Mouse (Mus musculus): ENCODE measurements around the gene Lrch4.
"Not testable (repeated sequence)": the region's sequence is repeated elsewhere in the genome, so short reads cannot be mapped to it uniquely, and the experiment has no call there.

Gene Lrch4

DNA sequence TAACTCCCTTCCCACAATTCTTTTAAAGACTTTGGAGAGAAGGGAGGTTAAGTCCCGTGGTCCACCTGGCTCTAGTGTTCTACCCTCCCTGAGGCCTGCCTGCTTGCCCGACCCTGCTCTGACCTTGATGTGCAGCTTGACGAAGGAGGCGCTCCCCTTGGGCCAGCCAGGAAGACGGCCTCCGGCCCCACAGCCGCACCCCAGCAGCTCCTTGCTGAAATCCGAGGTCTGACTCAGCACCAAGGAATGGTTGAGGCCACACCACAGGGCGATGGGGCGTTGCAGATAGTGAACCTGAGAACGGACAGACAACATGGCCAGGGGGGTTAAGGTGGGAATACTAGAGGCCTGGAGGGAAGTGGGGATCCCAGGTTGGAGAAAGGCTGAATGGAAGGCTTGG is 15.4 kb upstream of the Lrch4 start, which contains the start of gene Pcolce:
Pcolce (minus strand) TSS at position 235 of the 400 bp plus-strand sequence.
- DNase-seq: peak; percentile 23

DNA sequence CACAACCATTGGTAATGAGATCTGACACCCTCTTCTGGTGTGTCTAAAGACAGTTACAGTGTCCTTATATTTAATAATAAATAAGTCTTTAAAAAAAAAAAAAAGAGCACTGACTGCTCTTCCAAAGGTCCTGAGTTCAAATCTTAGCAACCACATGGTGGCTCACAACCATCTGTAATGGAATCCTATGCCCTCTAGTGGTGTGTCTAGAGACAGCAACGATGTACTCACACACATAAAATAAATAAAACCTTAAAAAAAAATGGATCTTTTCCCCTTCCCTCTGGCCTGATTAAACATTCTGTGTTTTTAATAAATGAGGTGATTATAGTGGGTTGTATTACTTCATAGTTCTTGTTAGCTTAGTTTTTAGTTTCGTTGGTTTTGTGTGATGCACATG is 14.0 kb upstream of the Lrch4 start:
- not testable (repeated sequence) for DNase-seq

DNA sequence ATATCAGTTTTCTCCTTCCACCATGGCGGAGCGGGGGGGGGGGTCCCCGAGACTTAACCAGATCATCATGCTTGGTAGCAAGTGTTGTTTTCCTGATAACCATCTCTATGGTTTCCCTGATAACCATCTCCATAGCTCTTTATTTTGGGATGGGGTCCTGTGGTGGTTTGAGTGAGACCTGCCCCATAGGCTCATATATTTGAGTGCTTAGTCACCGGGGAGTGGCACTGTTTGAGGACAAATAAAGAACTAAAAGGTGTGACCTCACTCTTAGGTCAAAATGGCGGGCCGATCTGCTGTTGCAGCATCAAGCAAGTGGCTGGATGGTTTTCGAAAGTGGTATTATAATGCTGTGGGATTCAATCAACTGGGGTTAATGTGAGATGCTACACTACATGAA is 13.6 kb upstream of the Lrch4 start:
- no peak for DNase-seq

DNA sequence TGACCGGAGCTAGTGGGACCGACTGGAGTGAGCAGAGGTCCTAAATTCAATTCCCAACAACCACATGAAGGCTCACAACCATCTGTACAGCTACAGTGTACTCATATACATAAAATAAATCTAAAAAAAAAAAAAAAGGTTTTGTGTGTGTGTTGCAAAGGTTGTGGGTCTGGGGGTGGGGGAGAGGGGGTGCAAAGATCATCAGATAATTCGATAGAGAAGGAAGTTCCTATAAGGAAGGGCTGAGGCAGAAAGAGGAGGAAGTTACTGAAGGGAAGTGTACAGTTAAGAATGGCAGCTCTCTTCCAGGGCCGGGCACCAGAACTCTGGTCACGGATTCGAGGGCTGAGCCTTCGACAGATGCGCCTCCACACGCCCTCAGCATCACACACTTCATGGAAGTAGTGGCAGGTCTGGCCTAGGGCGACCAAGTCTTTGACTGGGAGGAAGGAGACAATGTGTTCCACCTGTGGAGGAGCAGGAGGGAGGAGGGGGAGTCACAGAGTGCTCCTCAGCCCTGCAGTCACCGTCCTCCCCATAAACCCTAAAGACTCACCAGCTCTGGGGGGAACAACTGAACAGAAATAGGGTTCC is 4.9 kb upstream of the Lrch4 start:
- no peak for DNase-seq

DNA sequence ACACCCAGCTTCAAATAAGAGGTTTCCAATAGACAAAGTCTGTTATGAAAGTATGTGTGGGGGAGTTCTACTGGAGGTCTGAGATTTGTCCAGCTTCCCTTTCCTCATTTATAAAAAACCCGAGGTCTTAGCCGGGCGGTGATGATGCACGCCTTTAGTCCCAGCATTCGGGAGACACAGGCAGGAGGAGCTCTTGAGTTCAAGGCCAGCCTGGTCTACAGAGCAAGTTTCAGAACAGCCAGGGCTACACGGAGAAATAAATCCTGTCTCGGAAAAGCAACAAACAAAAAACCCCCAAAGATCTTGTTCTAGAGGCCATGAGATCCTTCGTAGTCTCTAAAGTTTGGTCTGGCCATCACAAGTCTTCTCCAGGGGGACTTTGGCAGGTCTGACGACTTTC is 930 bp upstream of the Lrch4 start:
- peak; percentile 51 for DNase-seq

DNA sequence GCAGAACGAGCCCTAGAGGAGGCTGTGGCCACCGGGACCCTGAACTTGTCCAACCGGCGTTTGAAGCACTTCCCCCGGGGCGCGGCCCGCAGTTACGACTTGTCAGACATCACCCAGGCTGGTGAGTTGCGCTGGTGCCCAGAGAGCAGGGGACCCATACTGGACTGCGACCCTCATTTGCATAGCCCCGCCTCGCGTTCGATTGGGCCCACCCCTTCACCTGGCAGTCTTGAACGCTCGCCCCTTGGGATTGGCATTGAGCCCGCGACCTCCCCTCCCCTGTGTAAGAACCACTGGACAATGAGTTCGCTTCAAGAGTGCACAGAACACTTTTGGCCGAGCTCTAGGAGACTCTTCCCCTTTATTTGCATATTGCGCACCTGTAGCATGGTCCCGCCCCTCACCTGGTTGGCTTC is 393 bp downstream of the Lrch4 start:
- peak; percentile 82 for DNase-seq

DNA sequence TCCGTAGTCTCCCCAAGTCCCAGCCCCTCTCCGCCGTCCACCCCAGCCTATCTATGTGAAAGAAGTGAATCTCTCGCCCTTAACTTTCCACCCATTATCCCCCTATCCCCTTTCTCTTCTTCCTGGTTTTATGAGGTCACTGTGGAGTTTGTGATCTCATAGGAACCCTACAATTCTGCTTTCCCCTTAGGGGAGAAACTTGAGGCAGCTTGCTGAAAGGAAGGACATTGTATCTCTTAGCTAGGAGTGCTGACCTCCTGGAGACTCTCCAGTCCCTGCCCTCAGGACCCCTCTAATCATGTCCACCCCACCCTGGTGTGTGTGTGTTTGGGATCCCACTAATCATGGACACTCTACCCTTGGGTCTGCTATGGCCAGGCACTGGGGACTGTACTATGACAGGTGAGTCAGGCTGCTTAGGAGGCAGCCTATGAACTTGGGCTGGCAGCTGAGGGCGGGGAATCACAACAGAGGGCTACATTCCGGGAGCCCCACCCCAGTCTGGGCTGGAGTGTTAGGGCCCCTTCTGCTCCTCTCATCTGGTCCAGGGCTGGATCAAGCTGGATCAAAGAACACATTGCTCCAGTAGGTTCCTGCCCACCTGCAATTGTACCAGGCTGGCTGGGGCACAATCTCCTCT is 1.1 kb downstream of the Lrch4 start:
- DNase-seq: no peak

DNA sequence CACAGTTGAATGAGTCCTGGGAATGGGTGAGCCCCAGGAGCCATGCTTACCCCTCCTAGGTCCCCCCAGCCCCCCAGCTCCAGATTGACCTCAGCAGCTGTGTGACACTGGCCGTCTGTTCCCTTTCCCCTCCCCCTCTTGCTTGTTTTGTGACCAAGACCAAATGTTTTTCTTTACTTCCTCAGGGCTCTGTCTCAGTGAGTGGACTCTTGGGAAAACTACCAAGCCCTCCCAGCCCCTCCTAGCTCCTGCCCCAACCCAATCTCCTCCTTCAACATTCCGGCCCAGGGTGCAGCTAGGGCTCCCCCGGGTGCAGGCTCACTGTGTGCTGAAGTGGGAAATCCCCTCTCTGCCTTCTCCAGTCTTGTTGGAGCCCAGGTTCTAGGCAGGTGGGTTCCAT is 1.7 kb downstream of the Lrch4 start:
- DNase-seq: peak; percentile 65

DNA sequence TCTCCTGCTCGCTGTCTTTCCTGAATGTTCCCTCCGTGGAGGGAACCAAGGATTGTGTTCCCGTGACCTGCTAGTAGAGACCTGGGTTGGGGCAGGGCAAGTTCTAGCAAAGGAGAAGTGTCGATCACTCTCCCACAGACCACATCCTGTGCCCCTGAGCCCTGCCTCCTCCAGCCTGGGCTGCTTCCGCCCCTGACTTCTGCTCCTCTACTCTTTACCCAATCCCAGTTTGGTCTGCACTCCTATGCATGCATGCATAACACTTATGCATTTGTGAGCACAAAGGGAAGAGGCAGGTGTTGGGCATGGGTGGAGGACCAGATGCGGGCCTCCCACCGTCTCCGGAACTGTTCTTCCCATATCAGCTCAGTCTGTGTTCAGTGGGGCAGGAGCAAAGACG is 2.2 kb downstream of the Lrch4 start:
- no peak for DNase-seq

DNA sequence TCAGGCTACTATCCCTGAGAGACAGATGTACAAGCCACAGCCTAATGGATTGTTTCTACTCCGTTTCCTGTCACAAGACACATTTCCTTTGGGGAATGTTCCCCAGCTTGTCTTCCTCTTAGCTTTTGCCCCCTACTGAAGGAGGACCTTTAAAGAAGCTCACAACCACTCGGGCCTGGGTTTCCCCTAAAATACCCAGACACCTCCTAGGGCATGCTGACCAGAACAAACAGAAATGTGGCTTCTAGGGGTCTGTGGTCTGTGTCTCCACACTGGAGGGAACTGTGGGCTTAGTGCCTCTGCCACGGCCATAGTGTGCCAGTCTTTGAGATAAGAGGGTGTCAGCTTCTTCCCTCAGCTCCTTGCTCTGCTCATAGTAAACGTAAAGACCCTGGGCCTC is 2.7 kb downstream of the Lrch4 start:
- DNase-seq: no peak

DNA sequence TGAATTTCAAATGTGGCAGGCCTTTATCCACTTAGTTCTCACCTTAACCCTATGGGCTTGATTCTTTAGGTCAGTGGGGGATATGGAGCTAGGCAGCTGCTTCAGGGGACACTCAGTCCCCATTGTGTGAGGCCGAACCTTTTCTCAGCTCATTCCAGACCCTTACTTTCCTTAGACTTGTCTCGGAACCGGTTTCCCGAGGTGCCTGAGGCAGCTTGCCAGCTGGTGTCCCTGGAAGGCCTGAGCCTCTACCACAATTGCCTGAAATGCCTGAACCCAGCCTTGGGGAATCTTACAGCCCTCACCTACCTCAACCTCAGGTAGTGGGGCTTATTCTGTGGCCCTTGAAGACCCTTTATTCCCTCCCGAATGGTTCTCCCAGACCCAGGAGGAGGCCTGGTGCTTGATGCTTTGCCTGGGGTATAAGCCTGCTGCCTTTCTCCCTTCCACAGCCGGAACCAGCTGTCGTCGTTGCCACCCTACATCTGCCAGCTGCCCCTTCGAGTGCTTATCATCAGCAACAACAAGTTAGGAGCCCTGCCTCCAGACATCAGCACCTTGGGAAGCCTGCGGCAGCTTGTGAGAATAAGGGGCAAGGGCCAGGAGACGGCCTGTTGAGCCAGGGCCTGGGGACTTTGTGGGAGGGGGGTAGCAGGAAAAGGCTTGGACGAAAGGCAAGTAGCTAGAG is 4.6 kb downstream of the Lrch4 start:
- DNase-seq: peak; percentile 48

DNA sequence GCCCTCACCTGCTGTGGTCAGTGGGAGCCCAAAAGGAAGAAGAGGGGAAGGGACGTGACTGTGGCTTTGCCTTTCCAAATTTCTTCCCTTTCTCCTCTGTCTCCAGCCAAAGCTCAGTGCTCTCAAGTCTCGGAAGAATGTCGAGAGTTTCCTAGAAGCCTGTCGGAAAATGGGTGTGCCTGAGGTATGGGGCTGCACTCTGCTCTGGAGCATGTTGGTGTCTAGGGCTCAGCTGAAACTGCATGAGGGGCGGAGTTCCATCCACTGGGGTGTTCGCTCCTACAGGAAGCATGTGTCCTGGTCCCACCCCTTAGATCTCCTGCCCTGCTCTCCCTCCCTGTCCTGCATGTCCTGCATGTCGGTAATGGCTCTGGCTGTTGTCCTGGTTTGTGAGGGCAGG is 10.6 kb downstream of the Lrch4 start:
- DNase-seq: no peak

DNA sequence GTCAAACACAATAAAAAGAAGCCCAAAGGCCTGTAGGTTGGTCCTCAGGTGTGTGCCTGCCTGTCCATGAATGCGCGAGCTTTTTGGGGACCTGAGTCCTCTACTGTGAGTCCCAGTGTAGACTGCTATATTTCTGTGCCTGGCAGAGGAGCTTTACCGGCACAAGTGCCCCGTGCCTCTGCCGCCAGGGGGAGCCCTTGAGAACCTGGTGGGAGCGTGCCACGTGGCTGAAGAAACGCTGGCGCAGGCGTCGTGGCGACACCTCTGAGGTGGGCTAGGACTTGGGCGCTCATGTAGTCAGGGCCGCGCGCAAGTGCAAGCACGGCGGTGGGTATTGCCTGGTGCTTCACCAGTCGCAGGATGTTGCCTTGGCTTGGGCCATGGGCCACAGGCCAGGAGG is 12.1 kb downstream of the Lrch4 start, which contains the start of gene Sap25:
Sap25 (plus strand) TSS at position 281 of the 400 bp plus-strand sequence.
- peak; percentile 31 for DNase-seq

DNA sequence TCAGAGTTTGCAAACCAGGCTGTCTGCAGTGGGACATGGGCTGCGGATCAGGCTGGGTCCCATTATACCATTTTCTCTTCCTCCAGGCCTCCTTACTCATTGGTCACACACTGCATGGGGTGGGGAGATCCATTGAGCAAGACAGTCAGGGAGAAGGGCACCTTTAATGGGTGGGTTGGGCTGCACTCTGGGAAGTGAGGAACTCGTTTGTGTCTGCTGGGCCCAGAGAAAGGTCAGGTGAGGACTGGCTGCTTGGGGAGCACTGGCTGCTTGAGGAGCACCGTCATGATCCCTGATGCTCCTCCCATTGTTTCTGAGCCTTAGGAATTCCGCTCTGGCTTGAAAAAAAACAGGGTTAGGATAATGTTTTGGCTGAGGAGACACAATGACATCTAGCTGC is 14.0 kb downstream of the Lrch4 start:
- no peak for DNase-seq

DNA sequence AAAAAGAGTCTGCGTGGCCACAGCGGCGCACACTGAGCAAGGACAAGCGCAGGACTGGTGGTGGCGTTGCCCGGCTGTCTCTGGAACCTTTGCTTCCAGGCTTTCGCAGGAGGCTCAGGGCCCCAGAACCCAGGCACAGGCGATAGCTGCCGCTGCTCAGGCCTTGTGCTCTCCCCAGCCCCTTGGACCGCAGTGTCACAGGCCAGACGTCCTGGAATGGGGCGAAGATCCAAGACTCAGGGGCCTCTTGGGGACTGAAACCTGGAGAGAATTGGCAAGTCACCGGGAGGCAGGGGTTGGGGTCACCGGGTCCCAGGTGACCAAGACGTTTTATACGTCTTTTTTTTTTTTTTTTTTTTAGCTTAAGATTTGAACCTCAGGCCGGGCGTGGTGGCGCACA is 15.6 kb downstream of the Lrch4 start:
- DNase-seq: no peak

DNA sequence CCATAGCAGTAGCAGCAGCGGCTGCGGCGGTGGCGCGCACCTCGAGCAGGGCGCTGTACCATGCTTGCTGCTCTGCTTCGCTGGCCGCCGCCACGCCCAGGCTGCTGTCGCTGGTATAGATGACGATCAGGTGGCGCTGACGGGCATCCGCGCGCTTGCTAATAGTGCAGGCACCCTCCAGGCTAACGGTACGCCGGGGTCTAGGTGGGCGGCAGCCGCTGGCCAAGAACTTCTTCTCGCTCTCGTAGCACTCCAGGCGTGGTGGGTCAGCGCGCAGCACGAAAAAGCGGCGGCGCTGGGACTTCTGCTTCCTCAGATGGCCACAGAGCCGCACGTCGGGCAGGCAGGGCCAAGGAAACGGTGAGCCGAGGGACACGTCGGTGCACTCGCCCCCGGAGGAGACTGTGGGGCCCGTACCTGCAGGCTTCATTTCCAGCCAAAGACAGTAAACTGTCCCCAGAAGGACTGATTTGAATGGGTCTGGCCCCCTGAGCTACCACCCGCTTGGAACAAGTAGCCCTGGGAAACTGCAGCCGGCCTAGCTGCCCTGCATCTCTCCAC is 16.2 kb downstream of the Lrch4 start:
- DNase-seq: peak; percentile 34

DNA sequence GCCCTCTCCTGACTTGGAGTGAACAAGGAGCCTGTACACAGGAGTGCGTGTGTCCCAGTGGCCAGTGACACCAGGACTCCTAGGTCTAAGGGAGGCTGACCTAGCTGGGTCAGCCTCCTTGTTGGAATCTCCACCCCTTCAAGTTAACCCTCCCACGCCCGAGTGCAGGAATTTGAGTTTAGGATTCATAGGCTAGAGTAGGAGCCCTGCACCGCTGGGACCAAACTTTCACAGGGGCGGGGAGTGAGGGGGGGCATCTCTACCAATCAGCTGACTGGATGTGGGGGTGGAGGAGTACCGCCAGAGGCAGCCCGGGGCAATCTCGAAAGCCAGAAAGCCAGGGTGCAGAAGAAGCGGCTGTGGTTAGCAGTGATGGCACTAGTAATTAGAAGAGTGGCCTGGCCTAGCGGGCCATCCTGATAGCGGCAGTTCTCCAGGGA is 16.8 kb downstream of the Lrch4 start, which contains the start of gene Irs3:
Irs3 (minus strand) TSS at position 63 of the 440 bp plus-strand sequence.
- DNase-seq: peak; percentile 47

DNA sequence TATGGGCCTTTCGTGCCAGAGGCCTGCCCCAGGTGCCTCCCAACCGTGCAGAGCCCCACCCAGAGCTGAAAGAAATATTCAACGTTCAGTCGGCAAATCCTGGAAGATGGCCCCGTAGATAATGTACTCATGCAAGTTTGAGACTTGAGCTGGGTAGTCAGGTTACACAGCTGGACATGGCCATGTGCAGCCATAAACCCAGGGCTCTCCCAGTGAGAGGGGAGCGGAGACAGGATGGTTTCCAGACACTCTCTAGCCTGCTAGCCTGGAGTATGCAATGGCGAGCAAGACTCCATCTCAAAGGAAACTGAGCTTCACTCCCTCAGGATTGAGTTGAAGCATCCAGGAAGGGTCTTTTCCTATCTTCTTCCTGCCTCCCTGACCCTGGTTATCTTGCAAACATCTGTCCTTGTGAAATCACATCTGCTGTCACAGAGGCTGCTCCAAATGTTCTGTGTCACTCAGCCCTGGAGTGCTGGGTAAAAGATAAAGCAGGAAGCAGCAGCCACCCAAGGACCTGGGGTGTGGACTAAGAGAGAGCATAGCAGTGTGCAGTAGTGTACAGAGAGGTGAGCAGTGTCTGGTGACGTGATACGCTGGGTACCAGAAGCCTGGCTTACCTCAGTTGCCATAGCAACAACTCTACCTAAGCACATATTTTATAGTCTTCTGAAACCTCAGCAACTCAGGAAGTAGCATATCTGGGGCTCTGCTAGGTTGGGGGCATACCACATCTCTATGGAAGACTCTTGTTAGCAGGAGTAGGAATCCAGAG is 19.1 kb downstream of the Lrch4 start:
- DNase-seq: no peak

DNA sequence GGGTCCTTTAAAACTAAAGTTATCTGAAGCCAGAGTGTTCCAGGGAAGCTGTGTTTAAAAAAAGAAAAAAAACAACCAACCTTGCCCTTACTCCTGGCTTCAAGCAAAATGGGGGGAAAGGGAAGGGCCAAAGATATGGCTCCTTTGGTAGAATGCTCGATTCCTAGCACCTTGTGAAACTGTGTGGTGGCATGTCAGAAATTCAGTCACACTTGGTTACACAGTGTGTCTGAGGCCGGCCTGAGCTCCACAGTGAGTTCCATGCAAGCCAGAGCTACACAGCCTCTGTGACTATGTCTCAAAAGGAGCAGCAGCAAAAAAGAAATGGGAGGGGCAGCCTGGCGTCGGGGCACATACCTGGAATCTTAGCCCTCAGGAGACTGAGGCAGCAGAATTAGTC is 20.3 kb downstream of the Lrch4 start:
- DNase-seq: no peak

DNA sequence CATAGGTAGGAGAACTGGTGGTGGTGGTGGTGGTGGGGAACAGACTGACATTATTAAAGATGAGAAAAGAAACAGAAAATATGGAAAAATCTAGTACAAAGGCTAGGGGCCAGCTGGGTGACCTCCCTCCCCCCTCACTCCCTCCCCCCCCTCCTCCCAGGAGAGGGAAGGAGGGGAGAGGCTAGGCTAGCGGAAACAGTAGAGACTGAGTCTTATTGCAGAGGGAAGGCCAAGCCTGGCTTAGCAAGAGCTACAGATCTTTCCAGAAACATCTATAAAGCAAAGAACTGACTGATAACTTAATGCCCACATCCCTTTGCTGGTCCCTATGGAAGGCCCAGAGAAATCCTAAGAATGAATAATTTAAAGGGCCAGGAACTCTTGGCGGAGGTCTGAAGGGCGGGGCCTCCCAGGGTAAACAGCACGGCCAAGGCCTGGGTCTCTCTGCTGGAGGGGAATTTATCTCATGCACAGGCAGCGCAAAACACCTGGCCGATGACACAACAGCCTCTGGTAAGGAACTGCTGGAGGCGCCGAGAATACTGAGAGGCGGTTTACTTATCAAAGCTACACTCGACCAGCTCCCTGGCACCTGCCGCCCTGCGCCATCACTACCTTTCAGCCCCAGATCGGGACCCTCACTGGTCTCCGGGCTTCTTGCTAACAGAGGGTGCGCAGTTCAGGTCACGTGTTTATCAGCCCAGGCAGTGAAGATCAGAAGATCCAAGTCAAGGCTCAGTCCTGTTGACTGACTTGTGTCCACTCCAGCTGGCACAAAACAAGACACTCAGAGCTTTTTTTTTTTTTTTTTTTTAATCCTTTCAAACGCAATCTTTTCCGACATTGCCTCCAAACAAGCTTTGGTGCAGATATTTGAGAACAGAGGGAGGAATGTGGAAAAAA is 21.0 kb downstream of the Lrch4 start:
- no peak for DNase-seq

DNA sequence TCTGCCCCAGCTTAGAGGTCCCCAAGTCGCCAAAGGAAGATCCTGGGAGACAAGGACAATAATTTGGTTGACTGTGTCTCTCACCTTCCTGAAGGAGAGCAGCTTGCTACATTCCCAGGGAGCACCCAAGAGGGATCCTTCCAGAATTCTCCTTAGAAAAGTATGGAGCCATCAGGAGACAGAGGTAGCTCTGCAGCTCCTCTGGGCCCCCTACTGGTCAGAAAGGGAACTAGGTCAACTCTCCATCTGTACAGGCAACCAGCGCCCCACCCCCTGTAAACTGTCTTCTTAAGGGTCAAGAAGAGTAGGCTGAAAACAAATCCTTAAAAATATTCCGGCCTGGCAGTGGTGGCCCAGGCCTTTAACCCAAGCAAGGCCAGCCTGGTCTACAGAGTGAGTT is 23.6 kb downstream of the Lrch4 start:
- peak; percentile 73 for DNase-seq

DNA sequence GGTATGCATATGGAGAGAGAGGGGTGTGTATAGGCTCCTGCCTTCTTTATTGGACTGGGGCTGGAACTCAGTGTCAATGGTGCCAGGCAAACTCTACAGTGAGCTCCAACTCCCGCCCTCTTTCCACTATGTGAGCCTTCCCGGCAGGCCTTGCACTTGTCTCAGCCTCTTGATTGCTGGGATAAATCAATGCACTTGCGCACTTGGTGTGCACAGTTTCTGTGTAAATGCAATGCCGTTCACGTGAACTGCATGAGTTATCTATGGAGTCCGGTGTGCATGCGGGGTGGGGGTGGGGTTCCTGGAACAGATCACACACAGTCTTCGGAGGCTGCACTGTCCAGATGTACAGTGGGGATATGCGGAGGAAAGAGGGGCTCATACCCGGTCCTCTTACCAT is 24.4 kb downstream of the Lrch4 start:
- no peak for DNase-seq
